Mouse (Mus musculus) liver, postnatal 0 days (tissue): ENCODE measurements at regions not wholly inside any gene's neighbourhood (a gene's known extent, or its start where the extent isn't known, plus 50 kb on each side); places are given as distances from the start of the nearest gene placed in this dataset.
"Not testable (repeated sequence)": the region's sequence is repeated elsewhere in the genome, so short reads cannot be mapped to it uniquely, and the experiment has no call there.

Experiments used
- CTCF ChIP-seq: sonication (generic); IDR thresholded peaks from 2 replicates; pipeline ENCODE4 v1.5.1; 2016; ENCODE audit warnings: antibody characterized with exemption, low read depth
- EP300 ChIP-seq: IDR thresholded peaks from 2 replicates; pipeline ENCODE4 v1.6.1; 2016; ENCODE audit warnings: antibody characterized with exemption, low read depth, mild to moderate bottlenecking

DNA sequence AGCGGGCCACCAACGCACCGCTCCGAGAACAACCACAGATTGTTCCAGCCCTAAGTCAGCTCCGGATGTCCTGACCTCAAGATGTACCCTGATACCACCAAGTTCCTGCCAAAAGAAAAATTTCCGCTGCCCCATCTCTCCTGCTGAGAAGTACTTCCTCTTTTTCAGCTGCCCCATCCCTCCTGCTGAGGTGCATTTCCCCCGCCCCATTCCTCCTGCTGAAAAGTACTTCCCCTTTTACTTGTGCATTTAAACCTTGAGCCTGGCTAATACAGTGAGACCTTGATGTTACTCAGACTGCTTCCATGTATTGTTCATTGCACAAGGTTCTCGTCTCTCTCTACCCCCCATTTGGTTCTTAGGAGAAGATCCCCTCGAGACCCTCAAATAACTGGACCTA, 94.3 kb upstream of the Ctso start:
- not testable (repeated sequence) for TF ChIP-seq CTCF, EP300
